Mouse (Mus musculus) hindbrain, postnatal 0 days (tissue): ENCODE measurements around the gene Kdm2a. TPM values are rescaled to one million over a fixed set of nuclear protein-coding genes. Genes with fewer than 3 reads are reported as not detected.

Experiments used
- ATAC-seq: fragments of 200-750 bp; cut with Nextera tagmentation; 2 replicates; pipeline ENCODE4 v1.8.0; 2017; ENCODE audit warnings: mild to moderate bottlenecking, moderate TSS enrichment, moderate library complexity
- DNase-seq: peaks from one replicate; pipeline ENCODE4 v3.0.0-alpha.2; 2015; ENCODE audit warnings: low spot score
- H3K27ac ChIP-seq: fragments of 300-500 bp; sonication (generic); 2 replicates; pipeline ENCODE4 v1.5.1; 2014; ENCODE audit warnings: mild to moderate bottlenecking
- H3K27me3 ChIP-seq: fragments of 300-500 bp; sonication (generic); 2 replicates; pipeline ENCODE4 v1.6.1; 2014; ENCODE audit warnings: low read length, mixed read lengths; ENCODE audit not compliant: insufficient read depth
- H3K36me3 ChIP-seq: fragments of 300-500 bp; sonication (generic); 2 replicates; pipeline ENCODE4 v1.6.1; 2014; ENCODE audit warnings: low read length, mixed read lengths; ENCODE audit not compliant: insufficient read depth
- H3K4me1 ChIP-seq: fragments of 300-500 bp; sonication (generic); 2 replicates; pipeline ENCODE4 v1.6.1; 2014; ENCODE audit warnings: antibody characterized with exemption, low read length, mixed read lengths; ENCODE audit not compliant: insufficient read depth
- H3K4me2 ChIP-seq: fragments of 300-500 bp; sonication (generic); 2 replicates; pipeline ENCODE4 v1.6.1; 2014; ENCODE audit warnings: low read depth, mild to moderate bottlenecking, low read length, moderate library complexity, mixed read lengths
- H3K4me3 ChIP-seq: fragments of 300-500 bp; sonication (generic); 2 replicates; pipeline ENCODE4 v1.5.1; 2014; ENCODE audit warnings: low read length
- H3K9ac ChIP-seq: fragments of 300-500 bp; sonication (generic); replicated peaks from 2 replicates; pipeline ENCODE4 v1.6.1; 2014; ENCODE audit warnings: mild to moderate bottlenecking, low read length, moderate library complexity, mixed read lengths
- H3K9me3 ChIP-seq: fragments of 300-500 bp; sonication (generic); 2 replicates; pipeline ENCODE4 v1.6.1; 2016; ENCODE audit warnings: low read length, mixed read lengths
- CTCF ChIP-seq: IDR thresholded peaks from 2 replicates; pipeline ENCODE4 v1.5.1; 2016; ENCODE audit warnings: antibody characterized with exemption, control low read depth, low read depth
- WGBS: fragments of 180-500 bp; shearing (Covaris S2); extraction: QIAGEN DNeasy Blood & Tissue Kit; methylation state at CpG from one replicate; pipeline ENCODE4 v1.1.7; 2014; 5-methylcytosine and 5-hydroxymethylcytosine counted together
- polyA plus RNA-seq: library from polyadenylated mRNA; unstranded; fragments of >200 nt; fragmentation: Nextera tagmentation; extraction: Ambion mirVana; gene quantifications from 2 replicates; pipeline ENCODE4 v1.2.1, GENCODE M21; 2015
- total RNA-seq: library from RNA; depleted of rRNA; stranded (reverse); fragments of >200 nt; gene quantifications from 2 replicates; pipeline ENCODE4 v1.2.3, GENCODE M21; 2014

Gene Kdm2a
- total and polyA plus RNA-seq, 2 experiments from 2014 or later = 19.8 to 73.7 TPM

- no peaks in the 10 kb centered on the region for H3K9me3 ChIP-seq
- WGBS = 29% methylated on average over 7 of the region's 7 CpGs
- H3K36me3 ChIP-seq = peaks cover 21% of the 10 kb centered on the region
- H3K4me1 ChIP-seq = peaks cover 6% of the 10 kb centered on the region
- no peaks in the 10 kb centered on the region for H3K27me3 ChIP-seq
- H3K9ac ChIP-seq = 0 out of 2 replicates have a peak overlapping the region, but pooled peaks have one; percentile 85
- peak overlapping the region; percentile 81 for H3K27ac ChIP-seq
- ATAC-seq (no peak), DNase-seq (no peak)
- peak overlapping the region; percentile 74 for H3K4me2 ChIP-seq
- TF ChIP-seq CTCF = no peak
- peak overlapping the region; percentile 64 for H3K4me3 ChIP-seq
Observed at GRCm38 (mm10) chr19:4283653-4284052, 114.4 kb downstream of the Kdm2a start.

- peak within 1 kb of the TSS; percentile 64 for H3K4me3 ChIP-seq
- peak; percentile 95 for ATAC-seq
Observed at GRCm38 (mm10) chr19:4282898-4283553, 115.1 kb downstream of the Kdm2a start, which contains the start of gene Ankrd13d. Gene Ankrd13d, minus strand, starts transcription at chr19:4283137.

GRCm38 (mm10) chr19:4280425-4280824 lies 117.7 kb downstream of the Kdm2a start:
- Histone ChIP-seq H3K27ac (no peak overlapping the region), H3K4me2 (no peak overlapping the region), H3K4me1 (peaks cover 6% of the 10 kb centered on the region), H3K27me3 (no peaks in the 10 kb centered on the region), H3K4me3 (no peak overlapping the region), H3K9ac (no peak overlapping the region), H3K9me3 (no peaks in the 10 kb centered on the region), H3K36me3 (peaks cover 3% of the 10 kb centered on the region; the same call in 1 of the 2 replicates)
- no peak for ATAC-seq
- no peak for DNase-seq
- 94% methylated on average over 9 of the region's 9 CpGs for WGBS
- TF ChIP-seq CTCF = no peak

More at GRCm38 (mm10) chr19:4282898-4283553, 115.1 kb downstream of the Kdm2a start, which contains the start of gene Ankrd13d:
- under 1% methylated on average over 46 of the region's 50 CpGs for WGBS
- H3K27me3 ChIP-seq = no peaks in the 10 kb centered on the region
- H3K9me3 ChIP-seq = no peaks in the 10 kb centered on the region
- H3K27ac ChIP-seq = peak within 1 kb of the TSS; percentile 81
- H3K4me2 ChIP-seq = peak within 1 kb of the TSS; percentile 74
- H3K9ac ChIP-seq = peak within 1 kb of the TSS; percentile 85
- H3K4me1 ChIP-seq = peaks cover 6% of the 10 kb centered on the region
- peak; percentile 94 for DNase-seq
- peaks cover 20% of the 10 kb centered on the region for H3K36me3 ChIP-seq
- peak; percentile 81 for TF ChIP-seq CTCF

- TF ChIP-seq CTCF = peak; percentile 40
- Histone ChIP-seq H3K9me3 (no peaks in the 10 kb centered on the region), H3K4me2 (no peak overlapping the region), H3K27me3 (no peaks in the 10 kb centered on the region), H3K27ac (no peak overlapping the region), H3K4me3 (no peak overlapping the region), H3K4me1 (peaks cover 6% of the 10 kb centered on the region), H3K9ac (no peak overlapping the region), H3K36me3 (0 out of 2 replicates have a peak, but pooled peaks cover 3% of the 10 kb centered on the region)
- no peak for DNase-seq
- 100% methylated on average over 1 of the region's 1 CpGs for WGBS
- ATAC-seq = no peak
Observed at GRCm38 (mm10) chr19:4279487-4279886, 118.6 kb downstream of the Kdm2a start.

GRCm38 (mm10) chr19:4270972-4271371 lies 127.1 kb downstream of the Kdm2a start:
- Histone ChIP-seq H3K9me3 (no peaks in the 10 kb centered on the region), H3K27me3 (no peaks in the 10 kb centered on the region), H3K27ac (no peak overlapping the region), H3K9ac (no peak overlapping the region), H3K4me2 (no peak overlapping the region), H3K36me3 (0 out of 2 replicates have a peak, but pooled peaks cover 7% of the 10 kb centered on the region), H3K4me3 (no peak overlapping the region), H3K4me1 (peaks cover 6% of the 10 kb centered on the region; the same call in 1 of the 2 replicates)
- WGBS = 96% methylated on average over 11 of the region's 11 CpGs
- no peak for ATAC-seq
- no peak for TF ChIP-seq CTCF
- DNase-seq = no peak

- H3K27me3 ChIP-seq = no peaks in the 10 kb centered on the region
Observed at GRCm38 (mm10) chr19:4270187-4270586, 127.9 kb downstream of the Kdm2a start.

More at GRCm38 (mm10) chr19:4270187-4270586, 127.9 kb downstream of the Kdm2a start:
- no peak for ATAC-seq
- no peak overlapping the region for H3K27ac ChIP-seq
- H3K4me3 ChIP-seq = no peak overlapping the region
- H3K4me2 ChIP-seq = no peak overlapping the region
- H3K9ac ChIP-seq = no peak overlapping the region
- WGBS = 61% methylated on average over 6 of the region's 6 CpGs
- H3K9me3 ChIP-seq = no peaks in the 10 kb centered on the region
- H3K4me1 ChIP-seq = peaks cover 6% of the 10 kb centered on the region; the same call in 1 of the 2 replicates
- DNase-seq = no peak
- 0 out of 2 replicates have a peak, but pooled peaks cover 7% of the 10 kb centered on the region for H3K36me3 ChIP-seq
- TF ChIP-seq CTCF = no peak
